Mouse (Mus musculus): Measurements from ENCODE around the gene Dynlt1a.
"Not testable (repeated sequence)": the region's sequence is repeated elsewhere in the genome, so short reads cannot be mapped to it uniquely, and the experiment has no call there.

Gene Dynlt1a

DNA sequence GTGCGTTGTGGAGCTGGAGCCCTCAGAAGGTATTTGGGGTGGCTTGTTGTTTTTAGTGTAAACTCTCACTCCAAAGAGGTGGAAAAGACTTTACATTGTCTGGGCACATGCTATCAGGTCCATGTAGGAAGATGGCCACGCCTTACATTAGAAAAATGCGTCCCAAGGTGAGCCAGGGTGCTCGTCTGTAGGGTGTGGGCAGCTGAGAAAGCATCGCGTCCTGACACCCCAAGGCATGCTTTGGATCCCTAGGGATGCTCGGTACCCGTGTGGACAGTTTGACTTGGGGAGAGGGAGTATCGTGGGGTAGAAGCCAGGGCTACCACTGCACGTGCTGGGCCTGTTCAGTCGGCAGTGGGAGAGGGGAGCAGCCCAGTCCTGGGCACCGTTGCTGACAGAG, 28.3 kb downstream of the Dynlt1a start:
- not testable (repeated sequence) for DNase-seq (ENCODE audit: low spot score in 2 of 2)

DNA sequence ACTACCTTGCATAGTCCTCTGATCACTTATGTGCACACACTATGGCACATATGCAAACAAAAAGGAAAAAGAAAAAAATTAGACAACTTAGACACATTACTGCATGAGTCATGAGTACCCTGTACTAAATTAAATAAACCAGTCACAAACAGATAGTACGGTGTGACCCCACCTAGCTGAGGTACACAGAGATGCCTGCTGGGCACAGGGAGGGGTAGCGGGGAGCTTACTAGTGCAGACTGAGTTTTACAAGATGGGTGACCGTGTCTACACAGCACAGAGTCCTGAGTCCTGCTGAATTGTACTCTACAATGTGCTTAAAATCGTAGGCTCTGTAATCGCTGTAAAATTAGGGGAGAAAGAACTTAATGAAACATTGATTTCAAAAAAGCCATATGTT, 31.1 kb downstream of the Dynlt1a start:
- DNase-seq (ENCODE audit: low spot score in 2 of 2), result not testable (repeated sequence)

DNA sequence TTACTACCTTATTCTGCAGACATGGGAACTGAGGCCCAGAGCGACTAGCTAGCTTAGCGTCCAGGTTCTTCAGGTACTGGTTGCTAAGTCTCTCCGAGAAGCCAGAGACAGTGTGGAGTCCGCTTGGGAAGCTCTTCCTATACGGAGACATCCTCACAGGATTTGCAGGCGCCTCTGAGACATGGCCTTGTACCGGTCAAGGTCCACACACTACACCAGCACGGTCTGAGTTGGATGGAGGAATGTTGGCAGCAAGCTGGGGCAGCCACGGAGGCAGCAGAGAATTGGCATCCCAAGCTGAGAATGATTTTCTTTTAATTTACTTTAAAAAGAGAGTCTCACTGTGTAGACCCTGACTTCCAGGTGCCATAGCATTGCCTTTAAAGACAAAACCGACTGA, 34.2 kb downstream of the Dynlt1a start:
- not testable (repeated sequence) for DNase-seq (ENCODE audit: low spot score in 2 of 2)

DNA sequence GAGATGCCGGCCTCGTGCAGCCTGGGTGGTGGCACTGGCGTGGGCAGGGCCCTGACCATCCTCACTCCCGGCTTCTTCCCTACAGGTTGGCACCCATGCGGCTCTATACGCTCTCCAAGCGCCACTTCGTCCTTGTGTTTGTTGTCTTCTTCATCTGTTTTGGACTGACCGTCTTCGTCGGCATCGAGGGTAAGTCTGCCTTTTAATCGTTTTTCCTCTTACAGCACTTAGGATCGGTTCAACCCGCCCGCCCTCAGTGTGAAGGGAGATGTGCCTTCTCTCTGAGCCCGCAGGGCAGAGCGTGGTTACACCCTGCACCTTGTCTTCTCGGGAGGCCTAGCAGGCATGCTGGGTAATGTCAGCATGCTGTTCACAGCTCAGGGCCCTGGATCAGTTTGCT, 36.8 kb downstream of the Dynlt1a start:
- DNase-seq (ENCODE audit: low spot score in 2 of 2), result not testable (repeated sequence)

DNA sequence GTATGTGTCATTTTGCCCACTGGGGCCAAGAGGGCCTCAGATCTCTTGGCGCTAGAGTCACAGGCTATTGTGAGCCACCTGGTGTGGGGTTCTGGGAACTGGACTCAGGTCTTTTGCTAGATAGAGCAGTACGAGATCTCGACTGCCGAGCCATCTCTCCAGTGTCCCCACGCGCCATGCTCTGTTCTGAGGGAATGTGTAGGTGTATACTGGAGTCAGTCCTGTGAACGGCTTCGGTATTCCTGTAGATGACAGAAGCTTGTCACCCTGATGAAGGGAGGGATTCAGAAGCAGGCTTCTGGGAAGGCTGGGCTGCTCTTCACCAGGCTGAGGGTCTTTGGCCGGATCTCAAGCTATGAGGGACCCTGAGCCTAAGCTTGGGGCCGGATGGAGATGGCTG, 37.5 kb downstream of the Dynlt1a start:
- DNase-seq (ENCODE audit: low spot score in 2 of 2), result not testable (repeated sequence)

DNA sequence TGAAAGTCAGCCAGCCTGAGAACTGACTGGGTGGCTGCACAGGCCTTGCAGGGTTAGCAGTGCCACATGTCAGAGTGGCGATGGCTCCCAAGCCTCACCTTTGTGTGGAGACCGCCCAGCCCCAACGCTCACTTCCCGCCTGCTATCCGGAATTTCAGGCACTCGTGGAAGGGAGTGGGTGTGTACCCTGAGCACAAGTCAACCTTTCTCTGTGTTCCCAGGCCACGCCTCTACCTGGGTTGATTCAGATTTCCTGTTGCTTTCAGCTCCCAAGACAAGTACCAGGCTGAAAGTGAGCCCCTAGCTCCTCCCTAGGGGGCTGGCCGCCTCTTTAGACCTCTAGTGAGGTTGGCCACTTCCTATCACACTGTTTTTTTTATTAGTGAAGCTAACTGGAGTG, 38.1 kb downstream of the Dynlt1a start:
- not testable (repeated sequence) for DNase-seq (ENCODE audit: low spot score in 2 of 2)

DNA sequence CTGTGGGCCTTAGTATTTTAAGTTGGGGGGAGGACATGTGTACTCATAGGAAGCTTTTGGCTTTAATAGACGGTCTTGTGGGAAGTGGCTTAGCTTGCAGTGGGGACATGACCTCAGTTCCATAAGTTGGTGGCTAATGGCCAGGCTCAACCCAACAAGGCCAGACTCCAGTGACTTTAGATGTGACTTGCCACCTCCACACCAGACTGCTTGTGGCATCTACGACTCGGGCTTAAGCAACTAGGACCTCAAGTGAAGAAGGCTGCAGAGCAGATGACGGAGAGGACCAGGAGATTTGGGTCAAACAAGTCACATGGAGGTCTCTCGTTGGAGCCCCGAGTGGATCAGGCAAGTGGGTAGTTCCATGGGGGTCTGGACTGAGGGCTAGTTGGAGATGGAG, 42.6 kb downstream of the Dynlt1a start:
- not testable (repeated sequence) for DNase-seq (ENCODE audit: low spot score in 2 of 2)

DNA sequence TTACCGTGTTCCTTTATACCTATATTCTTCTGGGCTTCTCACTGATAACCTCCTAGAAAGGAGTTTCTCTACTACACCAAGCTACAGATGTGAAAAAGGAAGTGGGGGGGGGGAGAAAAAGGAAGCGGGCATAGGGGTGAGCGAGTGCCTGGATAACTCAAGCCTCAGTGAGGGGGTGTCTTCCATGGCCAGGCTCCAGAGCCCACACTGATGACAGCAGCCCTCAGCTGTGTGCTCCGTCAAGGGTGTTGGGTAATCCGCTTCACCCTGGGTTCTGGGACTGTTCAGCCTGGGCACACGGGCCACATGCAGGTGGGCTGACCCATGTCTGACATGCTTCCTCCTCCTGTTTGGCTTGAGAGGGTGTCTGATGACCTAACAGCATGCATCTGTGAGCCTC, 45.3 kb downstream of the Dynlt1a start:
- DNase-seq (ENCODE audit: low spot score in 2 of 2), result not testable (repeated sequence)

DNA sequence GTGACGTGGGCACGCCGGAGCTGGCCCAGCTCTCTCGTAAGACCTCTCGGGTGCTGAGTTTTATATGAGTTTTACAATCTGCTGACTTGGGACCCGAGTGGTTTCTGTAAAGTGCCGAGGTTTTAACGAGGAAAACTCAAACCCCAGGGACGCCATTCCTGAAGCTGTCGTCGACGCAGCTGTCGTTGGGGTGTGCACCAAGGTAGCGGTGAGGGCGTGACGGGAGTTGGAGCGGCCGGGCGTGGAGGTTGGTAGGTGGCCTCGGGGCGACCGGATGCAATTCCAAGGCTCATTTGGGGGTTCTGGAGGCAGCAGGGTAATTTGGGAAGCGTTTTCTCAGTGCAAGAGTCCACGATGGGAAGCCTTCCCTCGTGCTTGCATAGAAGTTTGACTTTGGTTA, 46.5 kb downstream of the Dynlt1a start:
- not testable (repeated sequence) for DNase-seq (ENCODE audit: low spot score in 2 of 2)

DNA sequence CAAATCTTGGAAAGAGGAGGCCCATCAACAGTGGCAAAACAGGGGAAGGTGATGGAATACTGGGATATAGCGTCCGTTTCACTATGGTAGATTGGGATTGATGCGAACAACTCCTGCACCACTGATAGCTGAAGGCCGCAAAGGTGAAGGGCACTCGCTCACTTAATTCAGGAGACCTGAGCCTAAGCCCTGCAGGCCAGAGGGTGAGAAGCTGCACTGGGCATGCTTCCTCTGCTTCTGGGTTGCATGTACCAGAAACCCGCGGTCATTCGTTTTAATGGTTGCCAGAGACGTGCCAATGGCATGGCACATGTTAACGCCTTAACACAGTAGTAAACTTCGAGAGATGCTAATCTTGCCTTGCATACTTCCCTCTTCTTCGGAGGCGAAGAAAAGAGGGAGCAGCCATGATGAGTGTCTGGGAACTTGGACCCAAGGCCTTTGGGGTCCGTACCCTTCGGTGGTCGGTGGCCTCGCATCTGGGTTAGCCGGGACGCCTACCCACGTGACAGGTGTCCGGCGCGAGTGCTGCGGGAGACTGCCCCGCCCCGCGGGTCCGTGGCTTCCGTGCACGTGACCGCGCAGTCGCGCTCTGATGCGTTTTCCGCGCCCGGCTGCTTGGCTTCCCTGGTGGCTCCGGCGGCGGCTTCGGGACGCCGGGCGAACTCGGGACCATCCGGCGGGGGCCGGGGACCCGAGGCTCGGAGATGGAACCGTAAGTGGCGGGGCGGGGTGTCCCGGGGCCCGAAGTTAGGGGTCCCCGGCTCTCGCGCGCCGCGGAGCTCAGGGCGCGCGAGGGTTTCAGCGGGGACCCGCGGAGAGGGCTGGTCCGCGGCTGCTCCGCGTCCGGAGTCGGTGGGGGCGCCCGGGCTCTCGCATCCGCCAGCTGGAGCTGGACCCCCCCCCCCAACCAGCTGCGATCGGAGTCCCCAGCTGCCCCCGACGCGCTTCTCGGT, 47.1 kb downstream of the Dynlt1a start:
- not testable (repeated sequence) for DNase-seq (ENCODE audit: low spot score in 2 of 2)

DNA sequence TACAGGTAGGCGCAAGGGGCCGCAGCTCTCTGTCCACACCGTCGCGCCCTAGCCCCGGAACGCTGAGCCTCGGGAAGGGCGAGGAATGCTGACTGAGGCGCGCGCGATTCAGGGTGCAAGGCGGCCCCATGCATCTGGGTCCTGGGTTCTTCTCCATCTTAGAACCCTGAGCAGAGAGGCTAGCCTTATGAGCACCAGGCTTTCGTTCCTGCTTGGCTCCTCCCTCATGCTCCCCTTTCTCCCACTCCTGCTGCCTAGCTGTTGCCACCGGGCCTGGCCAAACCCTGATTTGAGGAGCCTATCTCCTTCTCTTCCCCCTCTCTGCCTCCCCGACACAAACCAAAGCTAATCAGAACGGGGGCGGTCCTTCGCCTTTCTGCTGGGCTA, 60.2 kb downstream of the Dynlt1a start:
- not testable (repeated sequence) for DNase-seq (ENCODE audit: low spot score in 2 of 2)

DNA sequence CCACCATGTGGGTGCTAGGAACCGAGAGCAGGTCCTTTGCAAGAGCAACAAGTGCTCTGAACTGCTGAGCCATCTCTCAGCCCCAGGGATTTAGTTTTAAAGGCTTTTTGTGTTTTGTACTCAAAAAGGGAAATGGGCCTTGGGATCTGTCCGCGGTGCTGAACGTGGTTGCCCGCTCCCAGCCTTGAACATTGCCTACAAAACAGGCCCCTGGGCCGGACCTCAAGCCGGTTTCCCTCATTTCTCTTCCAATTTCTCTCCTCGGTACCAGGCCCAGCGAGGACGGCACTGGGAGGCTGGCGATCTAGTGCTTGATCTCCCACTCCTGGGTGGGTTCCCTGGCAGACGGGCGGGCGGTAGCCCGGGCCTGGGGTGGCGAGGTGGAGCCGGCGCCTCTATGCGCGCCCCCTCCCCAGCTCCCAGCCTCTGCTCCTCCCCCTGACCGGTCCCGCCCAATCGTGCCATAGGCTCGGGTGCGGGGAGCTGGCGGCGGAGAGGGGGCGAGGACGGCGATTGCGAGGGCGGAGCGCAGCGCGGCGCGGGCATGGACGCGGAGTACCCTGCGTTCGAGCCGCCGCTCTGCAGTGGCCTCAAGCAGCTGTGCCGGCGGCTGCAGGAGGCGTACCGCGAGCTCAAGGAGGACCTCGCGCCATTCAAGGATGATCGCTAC, 60.8 kb downstream of the Dynlt1a start, which contains the start of gene Tmem181a:
TSS of gene Tmem181a (plus strand) at position 461 of the 670 bp plus-strand sequence.
- not testable (repeated sequence) for DNase-seq (ENCODE audit: low spot score in 2 of 2)
